Mouse (Mus musculus) heart, adult 2 months (tissue): ENCODE measurements around the gene Elmo1.

Experiments used
- CTCF ChIP-seq: fragments of 200-600 bp; IDR thresholded peaks from 2 replicates; pipeline ENCODE4 v1.8.1; 2022; ENCODE audit warnings: antibody characterized with exemption, mild to moderate bottlenecking, moderate library complexity
- POLR2A ChIP-seq: fragments of 200-500 bp; IDR thresholded peaks from 2 replicates; pipeline ENCODE4 v1.6.1; 2011; ENCODE audit warnings: mild to moderate bottlenecking, low read depth, low read length, control low read depth; ENCODE audit not compliant: insufficient read depth

- TF ChIP-seq POLR2A = no peak
- no peak for TF ChIP-seq CTCF
Measured at GRCm38 (mm10) chr13:20124965-20125364, 34.6 kb downstream of the Elmo1 start.
